Mouse (Mus musculus): ENCODE data around the gene Atp1a4. TPM values are rescaled to one million over a fixed set of nuclear protein-coding genes. Genes with fewer than 3 reads are reported as not detected.
A peak's percentile ranks its signal among the peaks of the same experiment; 100 is the strongest.

The Atp1a4 gene
- polyA plus RNA-seq, 1 experiment from 2014 or later = not detected

GRCm38 (mm10) chr1:172297611-172298537 lies 39.7 kb upstream of the Atp1a4 start, which contains the start of gene Atp1a2:
Gene Atp1a2 (minus strand): TSS chr1:172298064.
- Histone ChIP-seq H3K27me3 (replicated peaks) (no peaks in the 10 kb centered on the region), H3K4me1 (peaks cover 48% of the 10 kb centered on the region), H3K4me3 (peak within 1 kb of the TSS; percentile 20), H3K4me2 (replicated peaks) (peak within 1 kb of the TSS; percentile 45), H3K36me3 (no peaks in the 10 kb centered on the region), H3K9me3 (no peaks in the 10 kb centered on the region), H3K27ac (no peak within 1 kb of the TSS), H3K9ac (no peak within 1 kb of the TSS)
- WGBS = 11% methylated on average over 16 of the region's 16 CpGs
- peak; percentile 23; the same call in 1 of the 2 replicates for ATAC-seq (ENCODE audit: low FRiP score, low read depth)

GRCm38 (mm10) chr1:172296816-172297510 lies 38.7 kb upstream of the Atp1a4 start:
- Histone ChIP-seq H3K4me1 (peaks cover 39% of the 10 kb centered on the region), H3K9me3 (no peaks in the 10 kb centered on the region), H3K36me3 (no peaks in the 10 kb centered on the region), H3K4me3 (peak overlapping the region; percentile 20), H3K27ac (no peak overlapping the region), H3K27me3 (replicated peaks) (no peaks in the 10 kb centered on the region), H3K4me2 (replicated peaks) (peak overlapping the region; percentile 45), H3K9ac (no peak overlapping the region)
- no peak for ATAC-seq (ENCODE audit: low FRiP score, low read depth)
- WGBS = 78% methylated on average over 6 of the region's 6 CpGs

DNA sequence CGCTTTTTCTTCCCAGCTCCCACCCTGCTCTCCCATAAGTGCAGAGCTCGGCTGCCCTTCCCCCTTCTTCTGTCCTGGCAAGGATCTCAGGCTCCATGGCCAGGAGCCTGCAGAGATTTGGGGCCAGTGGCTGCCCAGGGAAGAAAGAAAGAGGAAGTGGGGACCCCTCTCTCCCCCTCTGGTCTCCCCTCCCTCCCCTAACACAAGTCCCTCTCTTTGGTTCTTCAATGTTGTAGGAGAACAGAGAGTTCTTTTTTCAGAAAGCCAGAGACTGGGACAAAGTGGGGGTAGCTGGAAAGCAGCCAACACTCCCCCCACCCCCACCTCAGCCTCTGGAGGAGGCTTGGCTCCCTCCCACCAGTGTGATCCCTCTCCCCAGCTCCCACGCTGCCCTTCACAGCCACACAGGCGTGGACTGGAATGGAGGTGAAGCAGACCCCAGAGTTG lies 37.6 kb upstream of the Atp1a4 start:
- no peak overlapping the region for H3K4me3 ChIP-seq
- 50% methylated on average over 4 of the region's 4 CpGs for WGBS
- peak overlapping the region; percentile 45 for H3K4me2 ChIP-seq (replicated peaks)
- H3K27me3 ChIP-seq (replicated peaks) = no peaks in the 10 kb centered on the region
- peak; percentile 46; the same call in 1 of the 2 replicates for ATAC-seq (ENCODE audit: low FRiP score, low read depth)
- H3K27ac ChIP-seq = no peak overlapping the region
- H3K9ac ChIP-seq = no peak overlapping the region
- no peaks in the 10 kb centered on the region for H3K9me3 ChIP-seq
- H3K4me1 ChIP-seq = peaks cover 29% of the 10 kb centered on the region
- H3K36me3 ChIP-seq = no peaks in the 10 kb centered on the region

DNA sequence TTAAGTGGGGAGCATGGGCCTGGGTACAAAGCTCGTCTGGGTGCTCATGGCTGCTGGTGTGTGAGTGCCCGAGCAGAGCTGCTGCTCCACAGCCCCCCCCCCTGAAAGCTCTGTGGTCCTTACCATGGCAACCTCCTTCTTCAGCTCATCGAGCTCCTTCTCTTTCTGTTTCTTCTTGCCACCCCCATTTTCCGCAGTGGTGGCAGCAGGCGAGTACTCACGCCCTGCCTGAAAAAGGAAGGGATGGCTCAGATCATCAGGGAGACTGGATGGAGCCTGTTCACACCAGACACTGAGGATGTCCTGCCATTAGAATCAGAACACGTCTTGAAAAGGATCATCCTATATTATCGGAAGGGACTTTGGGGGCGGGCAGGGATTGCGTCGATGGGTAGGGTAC lies 35.2 kb upstream of the Atp1a4 start:
- no peaks in the 10 kb centered on the region for H3K36me3 ChIP-seq
- H3K4me1 ChIP-seq = peaks cover 27% of the 10 kb centered on the region
- ATAC-seq (ENCODE audit: low FRiP score, low read depth) = no peak
- H3K4me3 ChIP-seq = no peak overlapping the region
- H3K27me3 ChIP-seq (replicated peaks) = no peaks in the 10 kb centered on the region
- H3K4me2 ChIP-seq (replicated peaks) = no peak overlapping the region
- no peak overlapping the region for H3K27ac ChIP-seq
- 88% methylated on average over 11 of the region's 11 CpGs for WGBS
- no peak overlapping the region for H3K9ac ChIP-seq
- H3K9me3 ChIP-seq = no peaks in the 10 kb centered on the region

DNA sequence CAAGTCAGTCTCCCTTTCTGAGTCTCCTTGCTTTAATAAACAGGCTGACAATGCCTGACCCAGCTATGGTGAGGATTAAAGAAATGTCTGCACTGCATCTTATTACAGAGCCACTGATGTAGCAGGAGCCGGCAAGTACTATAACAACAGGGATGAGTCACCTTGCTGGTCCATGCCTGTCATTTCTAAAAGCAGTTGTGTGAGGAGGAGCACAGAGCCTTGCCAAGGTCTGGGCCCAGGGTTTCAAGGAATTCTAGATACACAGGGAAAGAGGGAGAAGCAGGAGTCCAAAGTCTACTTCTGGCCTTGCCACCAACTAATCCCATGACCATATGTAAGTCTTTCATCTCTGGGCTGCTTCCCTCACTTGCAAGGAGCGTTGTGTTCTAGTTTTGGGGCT lies 34.7 kb upstream of the Atp1a4 start:
- no peak for ATAC-seq (ENCODE audit: low FRiP score, low read depth)
- Histone ChIP-seq H3K9me3 (no peaks in the 10 kb centered on the region), H3K27me3 (replicated peaks) (no peaks in the 10 kb centered on the region), H3K36me3 (no peaks in the 10 kb centered on the region), H3K9ac (no peak overlapping the region), H3K4me3 (no peak overlapping the region), H3K4me1 (peaks cover 22% of the 10 kb centered on the region), H3K27ac (no peak overlapping the region), H3K4me2 (replicated peaks) (no peak overlapping the region)
- WGBS = 97% methylated on average over 2 of the region's 2 CpGs

DNA sequence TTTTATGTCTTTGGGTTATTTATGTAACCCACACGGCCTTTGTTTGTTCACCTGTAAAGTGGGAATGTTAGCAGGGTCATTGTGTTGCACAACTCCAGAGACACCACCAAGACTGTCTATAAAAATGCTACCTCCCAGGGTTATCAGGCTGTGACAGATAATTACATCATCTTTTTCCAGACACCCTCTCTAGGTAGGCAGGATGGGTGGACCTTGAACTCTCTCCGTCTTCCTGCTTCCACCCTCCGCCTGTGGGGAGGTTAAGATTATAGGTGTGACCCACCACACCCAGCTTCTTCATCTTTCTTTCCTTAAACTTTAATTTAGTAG lies 31.4 kb upstream of the Atp1a4 start:
- Histone ChIP-seq H3K4me3 (no peak overlapping the region), H3K27ac (no peak overlapping the region), H3K9me3 (no peaks in the 10 kb centered on the region), H3K36me3 (no peaks in the 10 kb centered on the region), H3K4me1 (no peaks in the 10 kb centered on the region), H3K27me3 (replicated peaks) (no peaks in the 10 kb centered on the region), H3K9ac (no peak overlapping the region), H3K4me2 (replicated peaks) (no peak overlapping the region)
- WGBS = 85% methylated on average over 3 of the region's 3 CpGs
- no peak for ATAC-seq (ENCODE audit: low FRiP score, low read depth)

- no peaks in the 10 kb centered on the region for H3K9me3 ChIP-seq
- no peak overlapping the region for H3K27ac ChIP-seq
- H3K4me2 ChIP-seq (replicated peaks) = no peak overlapping the region
- no peaks in the 10 kb centered on the region for H3K27me3 ChIP-seq (replicated peaks)
- H3K9ac ChIP-seq = no peak overlapping the region
- H3K4me1 ChIP-seq = no peaks in the 10 kb centered on the region
- H3K4me3 ChIP-seq = no peak overlapping the region
- 91% methylated on average over 11 of the region's 11 CpGs for WGBS
- no peaks in the 10 kb centered on the region for H3K36me3 ChIP-seq
- no peak for ATAC-seq (ENCODE audit: low FRiP score, low read depth)
Observed at GRCm38 (mm10) chr1:172288900-172289616, 30.8 kb upstream of the Atp1a4 start.

GRCm38 (mm10) chr1:172286740-172287139 lies 28.5 kb upstream of the Atp1a4 start:
- H3K27ac ChIP-seq = no peak overlapping the region
- no peaks in the 10 kb centered on the region for H3K36me3 ChIP-seq
- H3K27me3 ChIP-seq (replicated peaks) = no peaks in the 10 kb centered on the region
- H3K4me1 ChIP-seq = no peaks in the 10 kb centered on the region
- H3K4me3 ChIP-seq = no peak overlapping the region
- 87% methylated on average over 5 of the region's 5 CpGs for WGBS
- H3K4me2 ChIP-seq (replicated peaks) = no peak overlapping the region
- no peak overlapping the region for H3K9ac ChIP-seq
- no peak for ATAC-seq (ENCODE audit: low FRiP score, low read depth)
- H3K9me3 ChIP-seq = no peaks in the 10 kb centered on the region

DNA sequence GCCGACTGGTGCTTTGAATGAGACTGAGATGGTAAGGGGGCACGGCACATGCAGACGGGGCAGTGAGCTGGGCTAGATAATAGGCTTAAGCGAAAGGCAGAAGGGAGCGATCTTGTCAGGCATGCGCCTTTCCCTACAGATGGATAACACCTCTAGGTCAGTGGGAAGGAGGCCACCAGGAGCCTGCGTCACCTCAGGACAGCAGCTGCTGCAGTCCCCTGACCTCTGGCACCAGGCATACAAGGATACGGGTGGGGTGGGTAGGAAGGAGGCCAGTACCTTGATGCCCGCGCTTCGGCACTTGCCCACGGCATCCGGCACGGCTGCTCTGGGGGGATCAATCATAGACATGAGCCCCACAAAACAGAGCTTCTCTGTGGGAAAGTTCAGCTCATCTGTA lies 26.0 kb upstream of the Atp1a4 start:
- Histone ChIP-seq H3K36me3 (no peaks in the 10 kb centered on the region), H3K4me3 (no peak overlapping the region), H3K27ac (no peak overlapping the region), H3K4me1 (no peaks in the 10 kb centered on the region), H3K4me2 (replicated peaks) (no peak overlapping the region), H3K9ac (no peak overlapping the region), H3K9me3 (no peaks in the 10 kb centered on the region), H3K27me3 (replicated peaks) (no peaks in the 10 kb centered on the region)
- WGBS = 88% methylated on average over 14 of the region's 14 CpGs
- no peak for ATAC-seq (ENCODE audit: low FRiP score, low read depth)

- Histone ChIP-seq H3K9me3 (no peaks in the 10 kb centered on the region), H3K27ac (no peak overlapping the region), H3K4me3 (no peak overlapping the region), H3K9ac (no peak overlapping the region), H3K27me3 (replicated peaks) (no peaks in the 10 kb centered on the region), H3K4me2 (replicated peaks) (no peak overlapping the region), H3K4me1 (no peaks in the 10 kb centered on the region), H3K36me3 (no peaks in the 10 kb centered on the region)
- ATAC-seq (ENCODE audit: low FRiP score, low read depth) = no peak
- WGBS = 92% methylated on average over 6 of the region's 6 CpGs
Observed at GRCm38 (mm10) chr1:172283073-172283472, 24.9 kb upstream of the Atp1a4 start.

DNA sequence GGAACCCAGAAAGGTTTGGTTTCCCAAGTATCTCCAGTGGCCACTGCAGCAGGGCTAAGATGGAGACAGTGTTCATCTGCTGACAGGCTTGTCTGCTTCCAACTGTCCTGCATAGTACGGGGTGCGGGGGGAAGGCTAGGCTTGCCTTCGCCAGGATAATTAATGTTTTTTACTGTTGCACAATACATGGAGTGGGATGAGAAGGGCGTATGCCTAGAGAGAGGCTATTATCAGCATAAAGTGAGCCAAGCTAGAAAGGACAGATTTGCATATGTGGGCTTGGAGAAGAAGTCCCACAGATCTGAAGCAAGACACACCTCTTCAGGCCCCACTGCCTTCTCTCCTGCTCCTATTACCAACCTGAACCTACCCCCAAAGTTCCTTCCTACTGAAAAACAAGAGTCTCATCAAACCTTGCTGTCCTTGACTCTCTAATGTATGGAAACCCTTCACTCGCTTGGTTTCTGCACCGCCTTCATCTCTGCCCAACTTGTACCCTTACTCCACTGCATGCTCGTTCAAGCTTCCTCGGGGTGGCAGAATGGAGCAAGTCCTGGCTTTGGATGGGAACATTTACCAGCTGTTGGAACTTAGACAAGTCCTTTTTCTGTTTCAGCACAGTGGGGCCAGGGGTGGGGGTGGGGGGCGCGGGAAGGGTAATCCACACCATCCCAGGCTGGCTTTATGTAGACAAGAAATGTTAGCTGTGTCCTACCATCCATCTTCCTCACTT lies 23.5 kb upstream of the Atp1a4 start:
- 77% methylated on average over 10 of the region's 10 CpGs for WGBS
- Histone ChIP-seq H3K4me1 (no peaks in the 10 kb centered on the region), H3K9me3 (no peaks in the 10 kb centered on the region), H3K4me2 (replicated peaks) (no peak overlapping the region), H3K27ac (no peak overlapping the region), H3K4me3 (no peak overlapping the region), H3K27me3 (replicated peaks) (no peaks in the 10 kb centered on the region), H3K9ac (no peak overlapping the region), H3K36me3 (no peaks in the 10 kb centered on the region)
- ATAC-seq (ENCODE audit: low FRiP score, low read depth) = no peak

Data from neural tube, embryonic 12.5 days (tissue).